Mouse (Mus musculus) embryonic facial prominence, embryonic 15.5 days (tissue): ENCODE data around the gene Rnf38. TPM values are rescaled to one million over a fixed set of nuclear protein-coding genes. Genes with fewer than 3 reads are reported as not detected.
A peak's percentile ranks its signal among the peaks of the same experiment; 100 is the strongest.

ENCODE experiments used
- ATAC-seq: fragments of 200-750 bp; cut with Nextera tagmentation; 2 replicates; pipeline ENCODE4 v1.8.0; 2017; ENCODE audit warnings: low read depth, moderate TSS enrichment; ENCODE audit not compliant: insufficient number of reproducible peaks, low FRiP score, low TSS enrichment
- H3K27ac ChIP-seq: fragments of 300-500 bp; sonication (generic); replicated peaks from 2 replicates; pipeline ENCODE4 v1.5.1; 2015; ENCODE audit warnings: mild to moderate bottlenecking, inconsistent platforms
- H3K27me3 ChIP-seq: fragments of 300-500 bp; sonication (generic); 2 replicates; pipeline ENCODE4 v1.6.1; 2015; ENCODE audit warnings: inconsistent platforms
- H3K36me3 ChIP-seq: fragments of 300-500 bp; sonication (generic); 2 replicates; pipeline ENCODE4 v1.6.1; 2015; ENCODE audit warnings: mild to moderate bottlenecking, inconsistent platforms
- H3K4me1 ChIP-seq: fragments of 300-500 bp; sonication (generic); 2 replicates; pipeline ENCODE4 v1.6.1; 2015; ENCODE audit warnings: inconsistent platforms
- H3K4me2 ChIP-seq: fragments of 300-500 bp; sonication (generic); replicated peaks from 2 replicates; pipeline ENCODE4 v1.6.1; 2015; ENCODE audit warnings: mild to moderate bottlenecking, inconsistent platforms
- H3K4me3 ChIP-seq: fragments of 300-500 bp; sonication (generic); replicated peaks from 2 replicates; pipeline ENCODE4 v1.5.1; 2015; ENCODE audit warnings: mild to moderate bottlenecking, inconsistent platforms
- H3K9ac ChIP-seq: fragments of 300-500 bp; sonication (generic); 2 replicates; pipeline ENCODE4 v1.6.1; 2015; ENCODE audit warnings: inconsistent platforms
- H3K9me3 ChIP-seq: fragments of 300-500 bp; sonication (generic); replicated peaks from 2 replicates; pipeline ENCODE4 v1.6.1; 2016; ENCODE audit warnings: inconsistent platforms
- WGBS: fragments of 180-500 bp; shearing (Covaris S2); methylation state at CpG from one replicate; pipeline ENCODE4 v1.1.7; 2015; 5-methylcytosine and 5-hydroxymethylcytosine counted together
- polyA plus RNA-seq: library from polyadenylated mRNA; unstranded; fragments of >200 nt; fragmentation: Nextera tagmentation; extraction: Ambion mirVana; gene quantifications from 2 replicates; pipeline ENCODE4 v1.2.1, GENCODE M21; 2015

Gene Rnf38
- polyA plus RNA-seq, 1 experiment from 2014 or later, result 20.0 TPM

DNA sequence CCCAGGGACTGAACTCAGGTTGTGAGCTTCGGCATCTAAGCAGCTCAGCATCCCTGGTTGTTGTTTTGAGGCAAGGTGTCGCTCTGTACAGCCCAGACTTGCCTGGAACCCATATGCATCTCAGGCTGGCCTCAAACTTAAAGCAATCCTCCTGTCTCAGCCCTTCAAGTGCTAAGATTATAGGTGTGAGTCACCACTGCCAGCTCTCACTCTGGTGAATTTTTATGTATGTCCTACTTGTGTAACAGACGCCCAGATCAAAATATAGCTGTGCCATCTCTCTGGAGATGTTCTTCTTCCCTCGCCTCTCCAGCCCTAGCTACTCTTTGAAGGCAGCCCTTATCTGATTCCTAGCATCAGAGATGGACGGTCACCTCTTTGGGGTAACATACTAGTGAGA lies 17.9 kb upstream of the Rnf38 start:
- Histone ChIP-seq H3K27me3 (peaks cover 4% of the 10 kb centered on the region; the same call in 1 of the 2 replicates), H3K4me3 (no peak overlapping the region), H3K4me1 (peaks cover 6% of the 10 kb centered on the region; the same call in 1 of the 2 replicates), H3K27ac (no peak overlapping the region), H3K36me3 (no peaks in the 10 kb centered on the region), H3K9me3 (no peaks in the 10 kb centered on the region), H3K4me2 (no peak overlapping the region), H3K9ac (no peak overlapping the region)
- 82% methylated on average over 5 of the region's 5 CpGs for WGBS
- no peak for ATAC-seq

DNA sequence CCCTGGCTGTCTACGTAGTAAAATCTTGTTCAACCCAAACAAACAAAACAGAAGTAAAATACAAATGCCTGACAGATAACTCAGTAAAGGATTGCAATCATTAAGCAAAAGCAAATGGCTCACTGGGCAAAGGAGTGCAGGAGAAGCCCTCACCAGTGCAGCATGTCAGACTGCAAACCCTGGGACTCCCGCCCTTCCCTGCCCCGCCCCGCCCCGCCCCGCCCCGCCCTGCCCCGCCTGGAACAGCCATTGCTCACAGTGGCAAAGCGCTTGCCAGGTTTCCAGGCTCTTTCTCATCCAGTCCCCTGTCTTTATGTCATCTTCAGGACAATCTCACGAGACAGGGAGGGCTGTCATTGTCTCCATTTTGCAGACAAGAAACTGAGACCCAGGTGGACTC lies 16.1 kb upstream of the Rnf38 start:
- no peak for ATAC-seq
- no peaks in the 10 kb centered on the region for H3K36me3 ChIP-seq
- no peaks in the 10 kb centered on the region for H3K9me3 ChIP-seq
- H3K27me3 ChIP-seq, result peaks cover 4% of the 10 kb centered on the region; the same call in 1 of the 2 replicates
- H3K27ac ChIP-seq, result no peak overlapping the region
- WGBS, result 4% methylated on average over 10 of the region's 10 CpGs
- peak overlapping the region; percentile 17; the same call in 1 of the 2 replicates for H3K4me2 ChIP-seq
- H3K4me3 ChIP-seq, result no peak overlapping the region
- no peak overlapping the region for H3K9ac ChIP-seq
- peaks cover 6% of the 10 kb centered on the region; the same call in 1 of the 2 replicates for H3K4me1 ChIP-seq

DNA sequence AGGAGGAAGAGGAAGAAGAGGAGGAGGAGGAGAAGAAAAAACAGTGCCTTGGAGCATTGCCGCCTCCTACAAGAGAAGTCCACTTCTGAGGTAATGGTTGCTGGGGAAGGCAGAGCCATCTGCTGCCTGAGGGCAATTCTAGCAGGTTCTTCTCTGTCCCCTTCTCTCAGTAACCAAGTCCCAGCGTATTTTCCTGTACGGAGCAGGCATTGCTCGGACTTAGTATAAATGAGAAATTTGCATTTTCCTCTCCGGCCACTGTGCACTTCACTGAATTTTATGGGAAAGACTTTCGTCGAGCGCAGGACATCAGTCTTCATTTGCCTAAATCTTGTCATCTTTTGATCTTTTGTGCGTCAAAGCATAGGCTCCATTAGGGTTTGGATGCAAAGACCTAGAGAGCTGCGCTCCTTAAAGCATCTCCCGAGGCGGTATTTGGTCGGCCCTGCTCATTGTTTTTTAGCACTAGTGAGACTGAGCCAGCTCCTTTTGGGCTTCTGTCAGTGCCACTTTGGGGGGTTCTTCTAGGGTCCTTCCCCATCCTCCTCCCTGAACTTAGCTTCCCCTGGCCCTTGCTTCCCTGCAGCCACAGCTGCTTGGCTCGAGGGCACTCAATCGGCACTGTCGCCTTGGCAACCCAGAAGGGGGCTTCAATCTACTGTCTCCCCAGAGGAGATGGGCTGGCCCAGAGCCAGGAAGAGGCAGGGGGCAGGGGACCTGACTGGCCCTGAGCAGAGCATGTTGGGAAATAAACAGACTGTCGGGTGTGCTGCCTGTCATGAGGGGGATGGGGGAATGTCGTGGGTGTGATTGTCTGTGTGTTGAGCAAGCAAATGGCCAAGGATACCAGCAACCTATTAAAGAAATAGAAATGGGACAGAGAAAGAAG lies 13.7 kb upstream of the Rnf38 start:
- no peak overlapping the region for H3K4me2 ChIP-seq
- WGBS, result 14% methylated on average over 18 of the region's 18 CpGs

DNA sequence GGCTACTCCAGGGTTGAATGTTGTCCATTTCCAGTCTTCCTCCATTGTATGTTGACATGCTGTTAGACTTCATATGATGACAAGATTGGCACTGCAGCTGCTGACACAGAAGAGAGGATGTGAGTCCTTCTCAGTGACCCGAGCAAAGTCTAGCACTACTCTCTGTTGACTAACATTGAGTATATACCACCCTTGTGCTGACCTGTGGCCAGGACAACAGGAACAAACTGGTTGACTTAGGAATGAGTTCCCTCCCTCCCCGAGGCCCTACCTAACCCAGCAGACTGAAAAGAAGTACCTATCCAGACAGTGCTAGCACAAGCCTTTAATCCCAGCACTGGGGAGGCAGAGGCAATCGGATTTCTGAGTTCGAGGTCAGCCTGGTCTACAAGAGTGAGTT lies 12.7 kb upstream of the Rnf38 start:
- H3K4me3 ChIP-seq, result no peak overlapping the region
- H3K9me3 ChIP-seq, result no peaks in the 10 kb centered on the region
- no peaks in the 10 kb centered on the region; the same call in 1 of the 2 replicates for H3K27me3 ChIP-seq
- ATAC-seq, result no peak
- H3K4me2 ChIP-seq, result no peak overlapping the region
- no peaks in the 10 kb centered on the region for H3K36me3 ChIP-seq
- 81% methylated on average over 4 of the region's 4 CpGs for WGBS
- H3K4me1 ChIP-seq, result peaks cover 6% of the 10 kb centered on the region; the same call in 1 of the 2 replicates
- no peak overlapping the region for H3K27ac ChIP-seq
- no peak overlapping the region for H3K9ac ChIP-seq

More for the DNA sequence above, 13.7 kb upstream of the Rnf38 start:
- no peak overlapping the region for H3K4me3 ChIP-seq
- no peak overlapping the region for H3K27ac ChIP-seq
- no peaks in the 10 kb centered on the region for H3K36me3 ChIP-seq
- H3K9me3 ChIP-seq, result no peaks in the 10 kb centered on the region
- H3K4me1 ChIP-seq, result peaks cover 6% of the 10 kb centered on the region; the same call in 1 of the 2 replicates
- H3K27me3 ChIP-seq, result peaks cover 4% of the 10 kb centered on the region; the same call in 1 of the 2 replicates
- H3K9ac ChIP-seq, result no peak overlapping the region
- ATAC-seq, result no peak

DNA sequence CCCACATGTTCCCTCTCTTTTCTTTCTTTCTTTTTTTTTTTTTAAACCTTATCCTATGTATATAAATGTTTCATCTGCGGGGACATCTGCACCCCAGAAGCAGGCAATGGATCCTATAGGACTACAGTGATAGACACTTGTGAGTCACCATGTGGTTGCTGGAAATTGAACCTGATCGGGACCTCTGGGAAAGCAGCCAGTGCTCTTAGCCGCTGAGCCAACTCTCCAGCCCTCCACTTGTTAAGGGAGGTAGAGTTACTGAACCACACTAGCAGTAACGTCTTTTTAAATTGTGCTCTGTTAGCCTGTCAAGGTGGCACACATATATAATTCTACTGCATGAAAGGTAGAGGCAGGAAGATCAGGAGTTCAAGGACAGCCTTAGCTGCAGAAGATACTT lies 8.0 kb upstream of the Rnf38 start:
- no peaks in the 10 kb centered on the region for H3K4me1 ChIP-seq
- no peak overlapping the region for H3K27ac ChIP-seq
- H3K4me2 ChIP-seq, result no peak overlapping the region
- H3K4me3 ChIP-seq, result no peak overlapping the region
- H3K9me3 ChIP-seq, result no peaks in the 10 kb centered on the region
- no peaks in the 10 kb centered on the region for H3K36me3 ChIP-seq
- no peaks in the 10 kb centered on the region for H3K27me3 ChIP-seq
- WGBS, result 58% methylated on average over 4 of the region's 4 CpGs
- no peak overlapping the region for H3K9ac ChIP-seq
- ATAC-seq, result no peak

DNA sequence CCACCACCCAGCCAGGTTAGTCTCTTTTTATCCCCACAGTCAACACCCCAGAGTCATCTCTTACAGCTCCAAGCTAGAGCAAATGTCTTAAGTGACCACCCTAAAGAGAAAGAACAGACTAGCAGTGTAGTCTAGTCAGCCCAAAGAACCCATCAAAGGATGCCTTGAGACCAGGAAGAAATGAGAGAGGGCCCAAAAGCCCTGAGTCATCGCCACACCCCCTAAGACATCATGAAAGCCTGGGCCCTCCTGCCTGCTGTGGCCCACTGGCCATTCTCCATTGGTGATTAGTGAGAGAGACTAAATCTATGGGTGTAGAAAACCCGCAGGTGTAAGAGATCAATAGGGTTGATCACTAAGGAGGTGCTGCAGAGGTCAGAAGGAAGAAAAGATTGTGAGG lies 2.4 kb upstream of the Rnf38 start:
- Histone ChIP-seq H3K4me3 (no peak overlapping the region), H3K9ac (no peak overlapping the region), H3K27ac (no peak overlapping the region), H3K4me1 (peaks cover 18% of the 10 kb centered on the region), H3K9me3 (no peaks in the 10 kb centered on the region), H3K36me3 (no peaks in the 10 kb centered on the region), H3K27me3 (no peaks in the 10 kb centered on the region), H3K4me2 (no peak overlapping the region)
- 81% methylated on average over 2 of the region's 2 CpGs for WGBS
- ATAC-seq, result no peak

DNA sequence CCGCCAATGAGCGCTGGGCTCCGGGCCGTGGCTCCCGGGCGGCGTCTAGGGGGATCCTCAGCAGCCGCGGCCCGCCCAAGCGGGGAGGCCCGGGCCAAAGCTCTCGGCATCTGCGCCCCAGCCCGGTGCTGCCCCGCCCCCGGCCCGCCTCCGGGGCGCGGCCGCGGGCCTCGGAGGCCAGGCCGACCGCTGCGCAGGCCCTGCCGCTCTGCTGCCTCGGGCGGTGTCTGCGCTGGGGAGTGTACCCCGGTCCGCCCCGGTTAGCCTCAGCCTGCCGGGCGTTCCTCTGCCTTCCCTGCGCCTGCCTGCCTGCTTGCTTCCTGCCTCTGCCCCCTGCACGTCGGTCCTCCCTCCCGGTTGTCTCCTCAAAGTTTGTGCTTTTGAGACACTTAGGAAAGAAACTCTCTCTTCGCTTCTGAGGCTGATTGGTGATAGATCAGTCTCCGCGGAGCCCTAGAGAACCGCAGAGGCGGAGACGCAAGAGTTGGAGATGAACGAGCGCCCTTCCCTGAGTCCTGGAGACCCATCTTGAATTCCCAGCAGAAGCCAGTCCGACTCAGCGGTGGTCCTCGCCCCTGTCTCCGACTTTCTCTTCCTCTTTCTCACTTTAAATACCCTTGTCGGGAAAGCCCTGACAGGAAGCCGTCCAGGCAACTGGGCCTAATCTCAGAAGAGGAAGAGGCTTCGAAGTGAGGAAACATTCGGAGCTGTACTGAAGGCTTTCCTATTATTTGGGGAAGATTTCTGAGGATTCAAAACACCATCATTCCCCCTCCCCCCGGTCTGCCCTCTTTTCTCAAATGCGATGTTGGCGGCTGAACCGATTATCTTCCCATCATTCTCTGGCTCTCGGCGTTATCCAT lies 646 bp upstream of the Rnf38 start:
- WGBS, result under 1% methylated on average over 57 of the region's 62 CpGs
- H3K36me3 ChIP-seq, result no peaks in the 10 kb centered on the region
- ATAC-seq, result peak; percentile 98
- peak overlapping the region; percentile 63 for H3K4me2 ChIP-seq
- peak overlapping the region; percentile 75 for H3K4me3 ChIP-seq
- peaks cover 22% of the 10 kb centered on the region for H3K4me1 ChIP-seq
- peak overlapping the region; percentile 70 for H3K9ac ChIP-seq
- H3K9me3 ChIP-seq, result no peaks in the 10 kb centered on the region
- no peaks in the 10 kb centered on the region for H3K27me3 ChIP-seq
- peak overlapping the region; percentile 95 for H3K27ac ChIP-seq

DNA sequence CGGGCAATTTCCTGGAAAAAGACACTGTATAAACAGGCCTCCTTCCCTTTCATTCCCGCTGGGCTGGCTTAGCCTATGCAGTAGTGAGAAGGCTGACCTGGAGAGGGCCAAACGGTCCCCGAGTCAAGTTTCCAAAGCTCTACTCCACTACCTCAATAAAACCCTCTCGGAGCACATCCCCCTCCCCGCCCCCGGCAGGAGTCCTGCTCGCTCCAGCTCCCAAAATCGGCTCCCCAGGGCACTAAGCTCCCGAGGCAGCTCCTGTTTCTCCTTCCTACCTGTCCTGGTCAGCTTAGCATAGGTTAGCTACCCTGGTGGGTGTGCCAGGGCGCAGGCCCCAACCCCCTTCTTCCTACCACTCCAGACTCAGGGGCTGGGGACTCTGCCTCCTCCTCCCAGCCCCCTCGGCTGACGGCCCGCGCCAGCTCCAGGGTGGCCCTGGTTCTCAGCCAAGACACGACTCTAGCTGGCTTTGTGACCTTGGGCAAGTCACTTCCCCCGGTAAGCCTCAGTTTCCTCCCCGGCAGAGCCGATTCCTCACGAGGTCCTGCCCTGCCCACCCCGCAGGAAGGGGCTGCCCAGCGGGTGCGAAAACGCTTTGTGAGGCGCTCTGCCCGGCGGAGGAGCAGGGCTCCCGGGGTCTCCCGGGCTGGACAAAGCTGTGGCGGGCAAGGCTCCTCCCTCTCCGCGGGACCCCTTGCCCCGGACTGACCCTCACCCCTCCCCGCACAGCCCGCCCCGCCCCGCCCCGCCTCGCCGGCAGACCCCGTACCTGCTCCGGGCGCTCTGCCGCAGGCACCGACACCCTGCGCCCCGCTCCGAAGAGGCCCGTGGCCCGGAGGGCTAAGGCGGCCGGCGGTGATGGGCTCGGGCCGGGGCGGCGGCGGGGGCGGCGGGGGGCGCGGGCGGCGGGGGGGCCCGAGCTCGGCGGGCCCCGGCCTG lies 547 bp downstream of the Rnf38 start:
- Histone ChIP-seq H3K9ac (peak overlapping the region; percentile 77), H3K27ac (peak overlapping the region; percentile 84), H3K4me2 (peak overlapping the region; percentile 90), H3K4me1 (peaks cover 26% of the 10 kb centered on the region), H3K4me3 (peak overlapping the region; percentile 75), H3K27me3 (no peaks in the 10 kb centered on the region), H3K9me3 (no peaks in the 10 kb centered on the region), H3K36me3 (no peaks in the 10 kb centered on the region)
- ATAC-seq, result peak; percentile 27
- WGBS, result under 1% methylated on average over 29 of the region's 68 CpGs

DNA sequence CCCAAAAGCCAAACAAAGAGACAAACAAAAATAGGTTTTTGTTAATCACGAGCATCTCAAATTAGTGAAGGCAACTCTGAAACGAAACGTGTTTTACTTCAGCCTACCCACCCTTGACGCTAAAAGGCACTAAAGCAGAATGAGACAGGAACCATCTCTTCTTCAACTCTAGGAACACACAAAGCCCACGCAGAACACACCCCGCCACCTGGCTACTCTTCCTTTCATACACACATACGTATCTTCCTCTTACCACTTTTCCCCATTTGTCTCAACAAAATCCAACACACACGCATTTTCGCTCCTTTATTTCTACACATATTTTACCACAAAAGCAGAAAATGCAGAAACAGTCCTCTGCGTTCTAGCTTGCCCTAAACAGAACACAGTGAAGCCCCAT lies 8.5 kb downstream of the Rnf38 start:
- no peaks in the 10 kb centered on the region for H3K9me3 ChIP-seq
- WGBS, result 90% methylated on average over 10 of the region's 10 CpGs
- H3K4me3 ChIP-seq, result no peak overlapping the region
- H3K27me3 ChIP-seq, result no peaks in the 10 kb centered on the region
- H3K27ac ChIP-seq, result no peak overlapping the region
- peaks cover 26% of the 10 kb centered on the region for H3K4me1 ChIP-seq
- H3K4me2 ChIP-seq, result no peak overlapping the region
- no peak overlapping the region for H3K9ac ChIP-seq
- no peaks in the 10 kb centered on the region for H3K36me3 ChIP-seq
- ATAC-seq, result no peak

DNA sequence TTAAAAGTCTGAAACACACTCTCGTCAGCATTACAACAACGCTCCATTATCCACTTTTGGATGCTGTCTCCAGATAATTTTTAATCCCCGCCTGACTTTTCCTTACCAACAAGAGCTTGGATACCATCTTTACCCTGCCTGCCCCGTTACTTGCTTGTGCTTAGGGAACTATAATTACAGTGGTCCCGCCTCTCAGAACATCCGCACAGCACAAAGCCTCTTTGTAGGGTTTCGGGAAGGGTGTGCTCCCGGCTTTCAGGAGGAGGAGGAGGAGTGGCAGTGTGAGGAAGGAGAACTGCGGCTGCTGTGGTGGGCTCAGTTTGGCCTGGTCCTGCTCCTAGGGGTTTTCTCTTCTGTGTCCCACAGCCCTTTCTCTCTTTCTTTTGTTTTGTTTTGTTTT lies 9.4 kb downstream of the Rnf38 start:
- H3K4me2 ChIP-seq, result no peak overlapping the region
- H3K27ac ChIP-seq, result no peak overlapping the region
- H3K9me3 ChIP-seq, result no peaks in the 10 kb centered on the region
- H3K27me3 ChIP-seq, result no peaks in the 10 kb centered on the region
- no peak overlapping the region for H3K9ac ChIP-seq
- no peak for ATAC-seq
- no peaks in the 10 kb centered on the region for H3K36me3 ChIP-seq
- H3K4me1 ChIP-seq, result peaks cover 22% of the 10 kb centered on the region; the same call in 1 of the 2 replicates
- 22% methylated on average over 9 of the region's 9 CpGs for WGBS
- H3K4me3 ChIP-seq, result no peak overlapping the region
